Mouse (Mus musculus) gastrocnemius, postnatal 36 days (tissue): ENCODE measurements at regions not wholly inside any gene's neighbourhood (a gene's known extent, or its start where the extent isn't known, plus 50 kb on each side); places are given as distances from the start of the nearest gene placed in this dataset.

Experiments
- DNase-seq, 2 experiments: peaks; one replicate each; pipeline ENCODE4 v3.0.0; 2022
- intact Hi-C: fragments of 180-260 bp; cut with DNase I; formaldehyde crosslinking; loops from one replicate; pipeline ENCODE4 v1.15.1; 2025

- DNase-seq, result no peak
- intact Hi-C loops, result no loop called here
Measured at GRCm38 (mm10) chr10:92097562-92097961, 624.7 kb downstream of the Nedd1 start.

GRCm38 (mm10) chr10:92097081-92097480 is 625.1 kb downstream of the Nedd1 start:
- no peak for DNase-seq
- intact Hi-C loops, result no loop called here

GRCm38 (mm10) chr10:92091480-92092395 is 630.5 kb downstream of the Nedd1 start:
- DNase-seq, result no peak
- intact Hi-C loops, result no loop called here

- intact Hi-C loops, result no loop called here
Measured at GRCm38 (mm10) chr10:92082111-92082510, 640.1 kb downstream of the Nedd1 start.

GRCm38 (mm10) chr10:92081199-92081598 is 641.0 kb downstream of the Nedd1 start:
- intact Hi-C loops, result no loop called here
- DNase-seq, result no peak

More at GRCm38 (mm10) chr10:92082111-92082510, 640.1 kb downstream of the Nedd1 start:
- DNase-seq, result no peak

GRCm38 (mm10) chr10:92079421-92079820 is 642.8 kb downstream of the Nedd1 start:
- DNase-seq, result no peak
- intact Hi-C loops, result no loop called here

- no peak for DNase-seq
- intact Hi-C loops, result no loop called here
Measured at GRCm38 (mm10) chr10:92077291-92077690, 644.9 kb downstream of the Nedd1 start.

- DNase-seq, result no peak
- intact Hi-C loops, result no loop called here
Measured at GRCm38 (mm10) chr10:92076754-92077153, 645.5 kb downstream of the Nedd1 start.

- intact Hi-C loops, result no loop called here
- DNase-seq, result no peak
Measured at GRCm38 (mm10) chr10:92075469-92075868, 646.8 kb downstream of the Nedd1 start.

- DNase-seq, result no peak
- intact Hi-C loops, result no loop called here
Measured at GRCm38 (mm10) chr10:92074698-92075394, 647.4 kb downstream of the Nedd1 start.

GRCm38 (mm10) chr10:92073873-92074390 is 648.3 kb downstream of the Nedd1 start:
- intact Hi-C loops, result no loop called here

GRCm38 (mm10) chr10:92044783-92045182 is 677.4 kb downstream of the Nedd1 start:
- intact Hi-C loops, result no loop called here
- no peak for DNase-seq

More at GRCm38 (mm10) chr10:92073873-92074390, 648.3 kb downstream of the Nedd1 start:
- DNase-seq, result no peak

- intact Hi-C loops, result no loop called here
- DNase-seq, result no peak
Measured at GRCm38 (mm10) chr10:92036176-92036575, 686.0 kb downstream of the Nedd1 start.

GRCm38 (mm10) chr10:92030221-92030620 is 692.0 kb downstream of the Nedd1 start:
- intact Hi-C loops, result loop anchor here (1.0 kb wide), 1 partner anchor 30 kb away; no protein-coding TSS in a partner anchor
- no peak for DNase-seq

- intact Hi-C loops, result no loop called here
- no peak for DNase-seq
Measured at GRCm38 (mm10) chr10:92024203-92024602, 698.0 kb downstream of the Nedd1 start.

- DNase-seq, result no peak
- intact Hi-C loops, result no loop called here
Measured at GRCm38 (mm10) chr10:92021036-92021435, 701.2 kb downstream of the Nedd1 start.

- no peak for DNase-seq
- intact Hi-C loops, result no loop called here
Measured at GRCm38 (mm10) chr10:92009551-92009950, 712.7 kb downstream of the Nedd1 start.

GRCm38 (mm10) chr10:92007891-92008290 is 714.3 kb downstream of the Nedd1 start:
- intact Hi-C loops, result no loop called here
- peak; percentile 35 to 44 for DNase-seq

- intact Hi-C loops, result no loop called here
- DNase-seq, result no peak
Measured at GRCm38 (mm10) chr10:92006467-92006866, 715.8 kb downstream of the Nedd1 start.

- intact Hi-C loops, result no loop called here
- DNase-seq, result no peak
Measured at GRCm38 (mm10) chr10:91991040-91991439, 731.2 kb downstream of the Nedd1 start.

- no peak for DNase-seq
- intact Hi-C loops, result no loop called here
Measured at GRCm38 (mm10) chr10:91988364-91988763, 733.9 kb downstream of the Nedd1 start.
